Mouse (Mus musculus): ENCODE measurements around the gene Map4k3. TPM values are rescaled to one million over a fixed set of nuclear protein-coding genes. Genes with fewer than 3 reads are reported as not detected.
"Not testable (repeated sequence)": the region's sequence is repeated elsewhere in the genome, so short reads cannot be mapped to it uniquely, and the experiment has no call there.

Map4k3 gene
- polyA plus RNA-seq, 1 experiment from 2014 or later, result 25.3 TPM

GRCm38 (mm10) chr17:80579089-80579488, 149.2 kb downstream of the Map4k3 start:
- Histone ChIP-seq H3K4me1 (peaks cover 8% of the 10 kb centered on the region), H3K27ac (no peak overlapping the region), H3K4me3 (no peak overlapping the region), H3K36me3 (peaks cover 44% of the 10 kb centered on the region), H3K9me3 (replicated peaks) (no peaks in the 10 kb centered on the region), H3K27me3 (ENCODE audit: low read depth, poor library complexity, severe bottlenecking) (no peaks in the 10 kb centered on the region)
- no peak for DNase-seq (ENCODE audit: low spot score)
- 95% methylated on average over 9 of the region's 9 CpGs for WGBS

- WGBS, result 97% methylated on average over 1 of the region's 1 CpGs
- Histone ChIP-seq H3K36me3 (peaks cover 34% of the 10 kb centered on the region), H3K27ac (no peak overlapping the region), H3K4me1 (peaks cover 8% of the 10 kb centered on the region), H3K9me3 (replicated peaks) (no peaks in the 10 kb centered on the region), H3K27me3 (ENCODE audit: low read depth, poor library complexity, severe bottlenecking) (no peaks in the 10 kb centered on the region), H3K4me3 (no peak overlapping the region)
- DNase-seq (ENCODE audit: low spot score), result no peak
These were observed 150.2 kb downstream of the Map4k3 start for GRCm38 (mm10) chr17:80578041-80578440.

- WGBS, result 71% methylated on average over 15 of the region's 15 CpGs
- Histone ChIP-seq H3K27me3 (ENCODE audit: low read depth, poor library complexity, severe bottlenecking) (no peaks in the 10 kb centered on the region), H3K4me3 (peak within 1 kb of the TSS; percentile 56), H3K36me3 (peaks cover 30% of the 10 kb centered on the region), H3K4me1 (peaks cover 8% of the 10 kb centered on the region), H3K9me3 (replicated peaks) (no peaks in the 10 kb centered on the region), H3K27ac (peak within 1 kb of the TSS; percentile 63)
- DNase-seq (ENCODE audit: low spot score), result no peak
These were observed 150.6 kb downstream of the Map4k3 start, which contains the start of gene Cdkl4 for GRCm38 (mm10) chr17:80577639-80578038. Cdkl4 (minus strand) TSS chr17:80577813.

- peak overlapping the region; percentile 63 for H3K27ac ChIP-seq
- H3K36me3 ChIP-seq, result peaks cover 26% of the 10 kb centered on the region
These were observed 151.1 kb downstream of the Map4k3 start for GRCm38 (mm10) chr17:80577214-80577613.

GRCm38 (mm10) chr17:80575008-80575407, 153.3 kb downstream of the Map4k3 start:
- Histone ChIP-seq H3K4me1 (peaks cover 8% of the 10 kb centered on the region), H3K36me3 (peaks cover 6% of the 10 kb centered on the region), H3K27me3 (ENCODE audit: low read depth, poor library complexity, severe bottlenecking) (no peaks in the 10 kb centered on the region), H3K9me3 (replicated peaks) (no peaks in the 10 kb centered on the region), H3K4me3 (no peak overlapping the region), H3K27ac (no peak overlapping the region)
- no peak for DNase-seq (ENCODE audit: low spot score)
- WGBS, result 85% methylated on average over 7 of the region's 7 CpGs

More at GRCm38 (mm10) chr17:80577214-80577613, 151.1 kb downstream of the Map4k3 start:
- peak overlapping the region; percentile 56 for H3K4me3 ChIP-seq
- H3K27me3 ChIP-seq (ENCODE audit: low read depth, poor library complexity, severe bottlenecking), result no peaks in the 10 kb centered on the region
- 1% methylated on average over 30 of the region's 30 CpGs for WGBS
- H3K4me1 ChIP-seq, result peaks cover 8% of the 10 kb centered on the region
- peak; percentile 76 for DNase-seq (ENCODE audit: low spot score)
- no peaks in the 10 kb centered on the region for H3K9me3 ChIP-seq (replicated peaks)

- no peak overlapping the region for H3K4me3 ChIP-seq
- WGBS, result 84% methylated on average over 7 of the region's 7 CpGs
- no peaks in the 10 kb centered on the region for H3K27me3 ChIP-seq (ENCODE audit: low read depth, poor library complexity, severe bottlenecking)
- H3K9me3 ChIP-seq (replicated peaks), result no peaks in the 10 kb centered on the region
- no peak overlapping the region for H3K27ac ChIP-seq
- DNase-seq (ENCODE audit: low spot score), result no peak
- H3K36me3 ChIP-seq, result peaks cover 4% of the 10 kb centered on the region; the same call in 1 of the 2 replicates
- H3K4me1 ChIP-seq, result peaks cover 8% of the 10 kb centered on the region
These were observed 153.8 kb downstream of the Map4k3 start for GRCm38 (mm10) chr17:80574471-80574965.

GRCm38 (mm10) chr17:80572187-80572935, 155.9 kb downstream of the Map4k3 start:
- no peaks in the 10 kb centered on the region for H3K27me3 ChIP-seq (ENCODE audit: low read depth, poor library complexity, severe bottlenecking)
- H3K4me3 ChIP-seq, result no peak overlapping the region
- H3K36me3 ChIP-seq, result no peaks in the 10 kb centered on the region
- no peak overlapping the region for H3K27ac ChIP-seq
- H3K4me1 ChIP-seq, result peaks cover 5% of the 10 kb centered on the region
- WGBS, result 94% methylated on average over 13 of the region's 13 CpGs
- no peaks in the 10 kb centered on the region for H3K9me3 ChIP-seq (replicated peaks)
- DNase-seq (ENCODE audit: low spot score), result no peak

- Histone ChIP-seq H3K27ac (no peak overlapping the region), H3K4me1 (no peaks in the 10 kb centered on the region), H3K9me3 (replicated peaks) (no peaks in the 10 kb centered on the region), H3K4me3 (no peak overlapping the region), H3K27me3 (ENCODE audit: low read depth, poor library complexity, severe bottlenecking) (no peaks in the 10 kb centered on the region), H3K36me3 (no peaks in the 10 kb centered on the region)
- DNase-seq (ENCODE audit: low spot score), result no peak
- 90% methylated on average over 4 of the region's 4 CpGs for WGBS
These were observed 156.8 kb downstream of the Map4k3 start for GRCm38 (mm10) chr17:80571460-80571859.

GRCm38 (mm10) chr17:80569718-80570117, 158.6 kb downstream of the Map4k3 start:
- not testable (repeated sequence) for H3K27ac ChIP-seq; H3K4me3 ChIP-seq; H3K9me3 ChIP-seq (replicated peaks); DNase-seq (ENCODE audit: low spot score); H3K27me3 ChIP-seq (ENCODE audit: low read depth, poor library complexity, severe bottlenecking); H3K36me3 ChIP-seq; H3K4me1 ChIP-seq
- WGBS, result 90% methylated on average over 1 of the region's 2 CpGs

GRCm38 (mm10) chr17:80568842-80569601, 159.3 kb downstream of the Map4k3 start:
- Histone ChIP-seq H3K36me3 (peaks cover 10% of the 10 kb centered on the region), H3K4me1 (no peaks in the 10 kb centered on the region), H3K27ac (no peak overlapping the region), H3K9me3 (replicated peaks) (no peaks in the 10 kb centered on the region), H3K4me3 (no peak overlapping the region), H3K27me3 (ENCODE audit: low read depth, poor library complexity, severe bottlenecking) (no peaks in the 10 kb centered on the region)
- WGBS, result 95% methylated on average over 6 of the region's 6 CpGs
- no peak for DNase-seq (ENCODE audit: low spot score)

GRCm38 (mm10) chr17:80568441-80568840, 159.8 kb downstream of the Map4k3 start:
- no peaks in the 10 kb centered on the region for H3K27me3 ChIP-seq (ENCODE audit: low read depth, poor library complexity, severe bottlenecking)
- H3K4me3 ChIP-seq, result no peak overlapping the region
- no peaks in the 10 kb centered on the region for H3K9me3 ChIP-seq (replicated peaks)
- 86% methylated on average over 2 of the region's 2 CpGs for WGBS
- DNase-seq (ENCODE audit: low spot score), result no peak
- no peak overlapping the region for H3K27ac ChIP-seq
- peaks cover 14% of the 10 kb centered on the region for H3K36me3 ChIP-seq
- no peaks in the 10 kb centered on the region for H3K4me1 ChIP-seq

- H3K27ac ChIP-seq, result no peak overlapping the region
- no peaks in the 10 kb centered on the region for H3K4me1 ChIP-seq
- peaks cover 14% of the 10 kb centered on the region for H3K36me3 ChIP-seq
- WGBS, result 77% methylated on average over 3 of the region's 3 CpGs
- no peaks in the 10 kb centered on the region for H3K27me3 ChIP-seq (ENCODE audit: low read depth, poor library complexity, severe bottlenecking)
- no peaks in the 10 kb centered on the region for H3K9me3 ChIP-seq (replicated peaks)
- no peak for DNase-seq (ENCODE audit: low spot score)
- H3K4me3 ChIP-seq, result no peak overlapping the region
These were observed 163.7 kb downstream of the Map4k3 start for GRCm38 (mm10) chr17:80564611-80564924.
